Mouse (Mus musculus): ENCODE measurements around the gene Poc1a.

The Poc1a gene

DNA sequence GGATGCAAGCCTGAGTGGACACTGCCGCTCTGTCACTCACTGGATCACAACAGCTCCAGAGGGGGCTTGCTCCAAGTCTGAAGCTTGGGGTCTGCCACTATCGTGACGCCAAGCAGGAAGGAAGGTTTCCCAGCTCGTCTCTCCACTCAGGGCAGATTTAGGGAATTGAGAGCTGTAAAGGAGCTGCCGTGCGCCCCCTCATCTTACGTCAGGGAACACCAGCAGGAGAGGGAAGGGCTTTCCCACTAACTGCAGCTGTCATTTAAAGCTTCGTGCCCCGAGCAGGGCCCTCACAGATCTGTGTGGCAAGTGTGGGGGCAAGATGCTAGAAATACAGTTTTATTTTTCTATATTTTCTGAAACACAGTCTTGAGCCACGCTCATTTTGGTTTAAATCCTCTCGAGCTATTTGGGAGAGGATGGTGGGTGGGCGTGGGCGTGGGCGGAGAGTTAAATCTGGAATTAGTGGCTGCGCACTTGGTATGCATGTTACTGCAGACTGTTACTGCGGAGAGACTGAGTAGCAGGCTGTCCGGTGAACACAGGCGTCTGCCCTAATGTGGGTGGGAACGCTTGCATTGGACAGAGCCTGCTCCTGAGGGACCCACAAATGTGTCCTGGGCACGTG, 19.4 kb downstream of the Poc1a start:
- DNase-seq (ENCODE audit: extremely low spot score, low spot score): no peak

DNA sequence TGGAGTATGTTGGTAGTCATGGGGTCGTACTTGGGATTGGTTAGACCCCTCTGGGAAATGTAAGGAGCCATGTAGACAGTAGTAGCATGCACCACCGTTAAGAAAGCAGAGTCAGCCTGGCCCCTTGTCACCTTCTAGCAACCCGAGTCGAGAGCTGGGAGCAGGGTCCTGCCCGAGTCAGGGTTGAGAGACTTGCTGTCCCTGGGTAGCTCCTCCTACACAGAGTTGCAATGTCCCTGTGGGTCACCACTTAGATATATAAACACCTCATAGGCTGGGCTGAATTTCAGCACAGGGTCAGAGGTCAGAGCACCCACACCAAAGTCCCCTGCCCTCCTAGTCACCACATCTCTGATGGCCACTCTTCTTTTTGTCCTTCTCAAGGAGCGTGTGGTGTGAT, 20.1 kb downstream of the Poc1a start:
- no peak for DNase-seq (ENCODE audit: extremely low spot score, low spot score)

- no peak for DNase-seq (ENCODE audit: extremely low spot score, low spot score)
Observed at GRCm38 (mm10) chr9:106301446-106302080, 20.7 kb downstream of the Poc1a start.

DNA sequence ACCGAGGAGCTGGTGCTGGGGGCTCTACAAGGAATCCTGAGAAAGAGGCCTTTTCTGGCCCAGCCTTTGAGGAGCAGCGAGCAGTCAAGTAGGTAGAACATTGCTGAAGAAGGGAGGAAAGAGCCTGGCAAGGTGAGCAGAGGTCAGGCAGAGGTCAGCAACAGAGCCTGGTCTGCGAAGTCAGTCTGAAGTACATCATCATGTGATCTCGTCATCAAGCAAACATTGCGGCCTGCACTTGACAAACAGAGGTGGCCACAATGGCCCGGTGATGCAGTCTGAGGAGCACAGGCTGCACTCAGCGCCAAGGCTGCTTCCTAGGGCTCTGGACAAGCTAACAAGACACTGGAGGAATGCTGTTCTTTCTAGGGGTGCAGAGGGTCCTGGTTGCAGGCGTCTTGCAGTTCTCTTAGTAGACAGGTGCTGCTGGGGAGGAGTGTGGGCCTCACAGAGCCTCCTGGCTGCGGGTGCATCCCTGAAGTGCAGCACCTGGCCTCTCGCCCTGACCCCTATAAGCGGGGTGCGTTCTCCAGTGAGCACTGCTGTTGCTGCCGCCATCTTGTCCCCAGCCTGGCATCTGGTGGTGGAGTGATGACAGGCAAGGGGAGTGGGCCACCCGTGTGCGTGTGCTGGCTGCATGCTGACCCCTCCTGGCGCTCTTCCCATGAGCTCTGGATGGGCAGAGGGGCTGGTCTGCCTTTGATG, 21.7 kb downstream of the Poc1a start:
- no peak for DNase-seq (ENCODE audit: extremely low spot score, low spot score)

DNA sequence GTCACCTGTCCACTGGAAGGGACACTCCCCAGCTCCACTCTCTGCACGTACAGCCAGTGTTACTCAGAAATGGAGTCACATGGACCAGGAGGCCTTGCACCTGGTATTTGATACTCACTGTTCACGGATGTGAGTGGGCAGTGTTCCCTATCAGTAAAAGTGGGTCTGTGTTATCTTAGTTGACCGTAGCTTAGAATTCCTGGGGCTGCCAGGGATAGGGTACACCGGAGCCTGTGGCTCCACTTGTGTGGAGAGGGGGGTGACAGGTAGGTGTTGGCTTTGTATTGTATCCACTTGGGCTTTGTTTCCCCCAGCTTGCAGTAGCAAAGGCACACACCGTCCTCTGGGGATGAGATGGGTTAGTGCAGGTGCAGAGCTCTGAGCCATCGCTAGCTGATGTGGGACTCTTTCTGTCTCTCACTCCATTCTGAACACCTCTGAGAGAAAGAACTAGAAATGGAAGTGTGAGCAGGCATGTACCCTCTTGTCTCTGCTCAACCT, 22.6 kb downstream of the Poc1a start:
- DNase-seq (ENCODE audit: extremely low spot score, low spot score): no peak

DNA sequence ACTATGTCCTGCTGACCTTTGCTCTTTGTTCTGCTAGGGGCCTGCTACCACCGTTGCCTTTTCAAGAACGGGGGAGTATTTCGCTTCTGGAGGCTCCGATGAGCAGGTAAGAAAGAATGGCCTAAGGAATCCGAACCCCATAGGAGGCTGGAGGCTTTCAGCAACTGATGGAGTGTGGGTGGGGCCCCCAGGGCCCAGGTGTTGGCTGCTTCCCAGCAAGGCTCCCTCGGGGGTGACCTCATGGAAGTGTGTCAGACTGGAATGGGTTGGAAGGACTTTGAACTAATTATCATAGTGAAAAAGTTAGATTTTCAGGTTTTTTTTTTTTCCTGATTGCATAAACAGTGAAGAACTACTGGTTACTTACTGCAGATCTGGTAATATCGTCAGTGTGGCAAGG, 24.4 kb downstream of the Poc1a start:
- no peak for DNase-seq (ENCODE audit: extremely low spot score, low spot score)

- peak; percentile 68 for DNase-seq (ENCODE audit: extremely low spot score, low spot score)
Observed at GRCm38 (mm10) chr9:106306662-106307351, 25.9 kb downstream of the Poc1a start.

GRCm38 (mm10) chr9:106308151-106308550, 27.3 kb downstream of the Poc1a start:
- no peak for DNase-seq (ENCODE audit: extremely low spot score, low spot score)

- no peak for DNase-seq (ENCODE audit: extremely low spot score, low spot score)
Observed at GRCm38 (mm10) chr9:106308555-106308954, 27.7 kb downstream of the Poc1a start.

- DNase-seq (ENCODE audit: extremely low spot score, low spot score): no peak
Observed at GRCm38 (mm10) chr9:106308983-106309382, 28.1 kb downstream of the Poc1a start.

- no peak for DNase-seq (ENCODE audit: extremely low spot score, low spot score)
Observed at GRCm38 (mm10) chr9:106309859-106310258, 29.0 kb downstream of the Poc1a start.

DNA sequence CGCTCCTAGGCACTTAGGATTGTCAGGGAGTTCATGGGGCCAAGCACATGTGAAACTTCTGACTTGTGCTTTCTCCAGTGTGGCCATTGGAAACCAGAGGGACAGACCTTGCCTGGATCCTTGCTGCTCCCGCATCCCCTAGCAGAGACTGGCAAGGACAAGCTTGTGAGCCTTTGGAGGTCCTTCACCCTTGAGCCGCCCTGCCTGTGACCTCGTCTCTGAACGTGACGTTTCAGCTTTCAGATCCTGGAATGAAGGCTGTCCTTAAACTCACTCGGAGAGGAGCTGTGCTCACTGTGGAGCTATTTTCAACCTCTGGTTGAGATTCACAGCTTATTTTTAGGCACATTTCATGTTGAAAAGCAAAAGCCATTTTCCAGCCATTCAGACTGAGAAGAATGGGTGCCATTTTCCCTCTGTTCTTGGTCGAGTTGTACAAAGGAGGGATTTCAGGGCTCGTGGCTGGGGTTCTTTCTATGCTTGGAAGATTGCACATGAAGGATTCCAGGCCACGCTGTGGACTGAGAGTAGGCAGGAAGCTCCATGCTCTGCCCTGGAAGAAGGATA, 30.8 kb downstream of the Poc1a start:
- no peak for DNase-seq (ENCODE audit: extremely low spot score, low spot score)

GRCm38 (mm10) chr9:106312950-106313360, 32.1 kb downstream of the Poc1a start:
- no peak for DNase-seq (ENCODE audit: extremely low spot score, low spot score)

- DNase-seq (ENCODE audit: extremely low spot score, low spot score): no peak
Observed at GRCm38 (mm10) chr9:106314196-106314595, 33.3 kb downstream of the Poc1a start.

GRCm38 (mm10) chr9:106318074-106318473, 37.2 kb downstream of the Poc1a start:
- DNase-seq (ENCODE audit: extremely low spot score, low spot score): no peak

DNA sequence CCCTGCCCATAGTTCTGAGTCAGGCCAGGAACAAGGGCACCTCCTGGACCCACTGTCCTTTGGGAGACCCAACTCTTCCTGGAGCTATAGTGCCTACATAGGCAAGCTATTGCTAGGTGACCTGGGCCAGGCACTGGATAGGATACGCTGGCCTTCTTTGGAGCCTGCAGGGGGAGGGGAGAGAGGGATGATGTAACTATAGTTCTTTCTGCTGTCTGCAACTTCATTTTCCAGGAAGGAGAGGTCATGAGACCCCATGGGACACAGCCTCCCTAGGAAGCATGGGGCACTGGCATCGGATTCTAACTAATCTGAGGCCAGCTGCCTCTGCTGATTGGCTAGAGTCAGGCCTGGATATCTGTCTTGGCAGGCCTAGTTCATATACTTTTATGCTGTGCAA, 38.2 kb downstream of the Poc1a start:
- DNase-seq (ENCODE audit: extremely low spot score, low spot score): no peak

- no peak for DNase-seq (ENCODE audit: extremely low spot score, low spot score)
Observed at GRCm38 (mm10) chr9:106322497-106322896, 41.6 kb downstream of the Poc1a start.

DNA sequence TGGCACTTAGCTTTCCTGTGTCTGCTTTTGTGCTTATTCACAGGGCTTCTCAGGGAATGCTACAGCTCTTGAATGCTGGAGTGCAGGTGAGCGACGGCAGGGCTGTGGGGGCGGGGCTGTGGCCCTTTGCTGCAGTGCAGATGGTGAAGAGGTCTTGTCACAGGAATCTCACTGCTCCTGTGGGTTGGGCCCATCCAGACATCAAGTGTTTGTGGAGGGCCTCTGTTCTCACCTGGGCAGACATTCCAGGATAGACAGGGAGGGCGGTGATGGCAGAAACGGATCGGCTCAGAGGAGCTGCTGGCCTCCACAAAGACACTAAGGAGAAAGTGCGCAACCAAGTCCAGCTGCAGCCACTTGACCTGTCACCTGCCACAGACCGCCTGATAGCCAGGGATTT, 45.4 kb downstream of the Poc1a start:
- DNase-seq (ENCODE audit: extremely low spot score, low spot score): no peak

GRCm38 (mm10) chr9:106327125-106327809, 46.4 kb downstream of the Poc1a start:
- DNase-seq (ENCODE audit: extremely low spot score, low spot score): no peak

DNA sequence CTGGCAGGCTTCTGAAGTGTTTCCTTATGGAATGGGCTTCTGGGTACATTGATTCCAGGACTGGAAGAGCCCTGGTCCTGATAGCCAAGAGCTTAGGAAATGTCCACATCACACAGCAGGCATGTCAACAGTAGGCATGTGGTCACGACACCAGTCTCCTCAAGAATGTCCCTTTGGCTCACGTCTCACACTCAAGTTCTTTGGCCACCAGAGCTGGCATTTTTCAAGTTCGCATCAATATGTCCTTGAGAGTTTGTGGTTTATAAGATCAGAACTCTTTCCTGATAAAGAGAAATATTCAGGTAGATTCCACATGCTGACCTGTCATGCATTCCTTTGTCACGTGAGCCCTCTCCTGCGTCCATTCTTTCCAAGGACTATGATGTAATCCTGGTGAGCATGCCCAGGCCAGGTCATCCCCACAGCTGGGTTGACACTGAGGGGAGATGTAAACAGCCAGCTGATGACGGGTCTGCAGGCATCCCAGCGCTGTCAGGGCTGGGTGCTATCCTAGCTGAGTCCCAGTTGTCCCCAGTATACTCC, 47.3 kb downstream of the Poc1a start:
- DNase-seq (ENCODE audit: extremely low spot score, low spot score): no peak
